Mouse (Mus musculus) cortical plate, adult 2 months (tissue): Measurements from ENCODE around the gene Cbx2.

Experiments
- CTCF ChIP-seq: fragments of 200-500 bp; IDR thresholded peaks from 2 replicates; pipeline ENCODE4 v1.5.1; 2011; ENCODE audit warnings: mild to moderate bottlenecking, control low read depth, low read length; ENCODE audit not compliant: insufficient read depth; ENCODE audit errors: extremely low read depth
- POLR2A ChIP-seq: fragments of 200-500 bp; IDR thresholded peaks from 2 replicates; pipeline ENCODE4 v1.6.1; 2011; ENCODE audit warnings: mild to moderate bottlenecking, low read length, control low read depth; ENCODE audit not compliant: insufficient read depth; ENCODE audit errors: extremely low read depth

GRCm38 (mm10) chr11:118985571-118985970 lies 37.2 kb upstream of the Cbx2 start:
- TF ChIP-seq POLR2A (no peak), CTCF (no peak)
